Mouse (Mus musculus) heart, postnatal 36 days (tissue): ENCODE results near the gene Kcnj13. TPM values are rescaled to one million over a fixed set of nuclear protein-coding genes. Genes with fewer than 3 reads are reported as not detected.

ENCODE experiments used
- DNase-seq, 2 experiments: peaks; one replicate each; pipeline ENCODE4 v3.0.0; 2021 to 2022
- intact Hi-C: fragments of 180-260 bp; cut with DNase I; formaldehyde crosslinking; loops from one replicate; pipeline ENCODE4 v1.15.1; 2025
- total RNA-seq, 2 experiments: library from RNA; stranded (reverse); gene quantifications; 2 replicates each; pipeline ENCODE4 v1.2.3; 2021

Kcnj13 gene
- total RNA-seq, result not detected

GRCm38 (mm10) chr1:87394594-87394993 is at the start of gene Kcnj13:
TSS of gene Kcnj13 (minus strand) at chr1:87394729.
- no peak for DNase-seq
- intact Hi-C loops, result no loop called here

GRCm38 (mm10) chr1:87436583-87436982 is 42.1 kb upstream of the Kcnj13 start:
- intact Hi-C loops, result no loop called here
- DNase-seq, result no peak

GRCm38 (mm10) chr1:87435125-87435524 is 40.6 kb upstream of the Kcnj13 start:
- intact Hi-C loops, result no loop called here
- no peak for DNase-seq

GRCm38 (mm10) chr1:87418733-87419132 is 24.2 kb upstream of the Kcnj13 start:
- intact Hi-C loops, result no loop called here
- no peak for DNase-seq

GRCm38 (mm10) chr1:87409380-87409779 is 14.9 kb upstream of the Kcnj13 start:
- no peak for DNase-seq
- intact Hi-C loops, result loop anchor here (5.0 kb wide), 1 partner anchor 162 kb away; no protein-coding TSS in a partner anchor

- intact Hi-C loops, result loop anchor here (5.0 kb wide), 1 partner anchor 159 kb away; no protein-coding TSS in a partner anchor
- DNase-seq, result no peak
Measured at GRCm38 (mm10) chr1:87406012-87406411, 11.5 kb upstream of the Kcnj13 start.

- intact Hi-C loops, result loop anchor here (5.0 kb wide), 1 partner anchor 157 kb away; no protein-coding TSS in a partner anchor
Measured at GRCm38 (mm10) chr1:87404710-87405109, 10.2 kb upstream of the Kcnj13 start.

GRCm38 (mm10) chr1:87396923-87397586 is 2.5 kb upstream of the Kcnj13 start:
- intact Hi-C loops, result no loop called here
- DNase-seq, result no peak

More at GRCm38 (mm10) chr1:87404710-87405109, 10.2 kb upstream of the Kcnj13 start:
- no peak for DNase-seq

- no peak for DNase-seq
- intact Hi-C loops, result no loop called here
Measured at GRCm38 (mm10) chr1:87393444-87394195, 909 bp downstream of the Kcnj13 start.

- intact Hi-C loops, result no loop called here
- DNase-seq, result no peak
Measured at GRCm38 (mm10) chr1:87386436-87387092, 8.0 kb downstream of the Kcnj13 start.

- DNase-seq, result no peak
- intact Hi-C loops, result no loop called here
Measured at GRCm38 (mm10) chr1:87381152-87381551, 13.4 kb downstream of the Kcnj13 start.

- intact Hi-C loops, result no loop called here
- no peak for DNase-seq
Measured at GRCm38 (mm10) chr1:87379919-87380318, 14.6 kb downstream of the Kcnj13 start.

GRCm38 (mm10) chr1:87378024-87378560 is 16.4 kb downstream of the Kcnj13 start:
- intact Hi-C loops, result no loop called here
- no peak for DNase-seq

GRCm38 (mm10) chr1:87360276-87360675 is 34.3 kb downstream of the Kcnj13 start:
- DNase-seq, result no peak
- intact Hi-C loops, result no loop called here

GRCm38 (mm10) chr1:87350576-87350975 is 44.0 kb downstream of the Kcnj13 start:
- no peak for DNase-seq
- intact Hi-C loops, result no loop called here

Other genes starting within 250 kb of the Kcnj13 start
- gene Ecel1, start 238.2 kb downstream of the Kcnj13 start, total RNA-seq, result not detected
- not detected for gene Prss56, start 211.4 kb downstream of the Kcnj13 start, total RNA-seq
- gene Chrnd, start 204.1 kb downstream of the Kcnj13 start, total RNA-seq, result not detected
- gene Chrng, start 190.1 kb downstream of the Kcnj13 start, total RNA-seq, result not detected
- gene Eif4e2, start 180.8 kb downstream of the Kcnj13 start, total RNA-seq, result 10 to 100 TPM; 42.9 to 50.8 TPM
- gene Efhd1, start 130.4 kb downstream of the Kcnj13 start, total RNA-seq, result 1 to 10 TPM; 2.5 to 3.7 TPM
- 10 to 100 TPM; 43.3 to 46.4 TPM for gene Gigyf2, start 67.7 kb downstream of the Kcnj13 start, total RNA-seq
- gene Snorc, start 75.5 kb upstream of the Kcnj13 start, total RNA-seq, result not detected
- not detected for gene Neu2, start 115.2 kb upstream of the Kcnj13 start, total RNA-seq
- under 1 TPM; 0.14 to 0.22 TPM for gene Ngef, start 179.1 kb upstream of the Kcnj13 start, total RNA-seq
- 10 to 100 TPM in 1 of 2 experiments, 1 to 10 TPM in 1; 9.0 to 21.8 TPM for gene Inpp5d, start 225.6 kb upstream of the Kcnj13 start, total RNA-seq